Mouse (Mus musculus): ENCODE results near the gene Olfr345.

Gene Olfr345

DNA sequence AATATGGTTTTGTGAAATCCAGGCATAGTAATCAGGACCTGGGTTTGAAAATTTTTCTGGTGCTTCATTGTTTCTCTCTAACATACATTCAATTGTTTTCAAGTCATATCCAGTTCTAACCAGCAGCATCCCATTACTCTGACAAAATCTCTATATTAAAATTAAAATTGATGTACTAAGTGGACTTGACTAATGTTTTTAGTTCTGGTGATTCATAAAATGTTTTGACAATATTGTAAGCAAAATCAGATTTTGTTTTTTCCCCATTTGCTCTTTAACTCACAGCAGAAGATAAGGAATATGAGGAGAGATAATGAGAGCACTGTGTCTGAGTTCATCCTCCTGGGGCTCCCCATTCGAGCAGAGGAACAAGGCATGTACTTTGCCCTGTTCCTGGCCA, at the start of gene Olfr345:
Olfr345 (plus strand) TSS at position 301 of the 400 bp plus-strand sequence.
- DNase-seq (ENCODE audit: low spot score in 2 of 2), result no peak

DNA sequence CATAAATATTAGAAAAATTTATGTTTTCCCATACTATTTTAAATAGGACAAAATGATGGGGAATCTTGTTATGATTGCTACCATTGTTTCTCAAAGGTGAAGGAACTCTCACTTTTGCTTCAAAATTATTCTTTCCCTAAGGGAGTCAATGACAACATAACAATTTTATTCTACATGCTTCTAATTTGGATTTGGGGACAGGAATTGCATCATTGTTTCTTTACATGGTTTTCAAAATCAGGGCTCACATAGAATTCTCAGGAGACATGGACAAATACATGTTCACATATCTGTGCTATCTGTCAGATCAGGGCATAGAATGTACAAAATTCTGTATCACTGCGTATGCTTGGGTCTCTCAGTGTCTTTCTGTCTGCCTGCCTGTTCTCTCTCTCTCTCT, 45.6 kb downstream of the Olfr345 start, which contains the start of gene Olfr346:
Olfr346 (plus strand) TSS at position 301 of the 400 bp plus-strand sequence.
- no peak for DNase-seq (ENCODE audit: low spot score in 2 of 2)

All from spleen, postnatal 14 days (tissue).